Mouse (Mus musculus) frontal cortex, postnatal 14 days (tissue): ENCODE results near the gene Ctnna3.
"Not testable (repeated sequence)": the region's sequence is repeated elsewhere in the genome, so short reads cannot be mapped to it uniquely, and the experiment has no call there.

ENCODE experiments used
- DNase-seq, 2 experiments: peaks; one replicate each; pipeline ENCODE4 v3.0.0; 2022; ENCODE audit warnings: low spot score in 2 of 2

Gene Ctnna3

GRCm38 (mm10) chr10:64876506-64876905 is 1446.6 kb downstream of the Ctnna3 start:
- DNase-seq = no peak

GRCm38 (mm10) chr10:64879860-64880259 is 1450.0 kb downstream of the Ctnna3 start:
- no peak for DNase-seq

- no peak for DNase-seq
Observed at GRCm38 (mm10) chr10:64886946-64887345, 1457.0 kb downstream of the Ctnna3 start.

- no peak for DNase-seq
Observed at GRCm38 (mm10) chr10:64892458-64892857, 1462.6 kb downstream of the Ctnna3 start.

- DNase-seq = no peak
Observed at GRCm38 (mm10) chr10:64898739-64899138, 1468.8 kb downstream of the Ctnna3 start.

- no peak for DNase-seq
Observed at GRCm38 (mm10) chr10:64901726-64902125, 1471.8 kb downstream of the Ctnna3 start.

GRCm38 (mm10) chr10:64940975-64941374 is 1511.1 kb downstream of the Ctnna3 start:
- DNase-seq = no peak

GRCm38 (mm10) chr10:64958391-64958790 is 1528.5 kb downstream of the Ctnna3 start:
- no peak for DNase-seq

- no peak for DNase-seq
Observed at GRCm38 (mm10) chr10:64992871-64993270, 1563.0 kb downstream of the Ctnna3 start.

GRCm38 (mm10) chr10:65013525-65013924 is 1583.6 kb downstream of the Ctnna3 start:
- DNase-seq = no peak

GRCm38 (mm10) chr10:65022667-65023066 is 1592.8 kb downstream of the Ctnna3 start:
- DNase-seq = no peak

GRCm38 (mm10) chr10:65033516-65033915 is 1603.6 kb downstream of the Ctnna3 start:
- DNase-seq = not testable (repeated sequence)
